Mouse (Mus musculus) C2C12 (cell line): ENCODE data around the gene Sdr39u1.

Source experiments
- CEBPB ChIP-seq: IDR thresholded peaks from one replicate; pipeline ENCODE4 v1.6.1; 2011; ENCODE audit warnings: low read depth, mild to moderate bottlenecking, control low read depth, moderate library complexity
- CTCF ChIP-seq: IDR thresholded peaks from one replicate; pipeline ENCODE4 v1.5.1; 2011; ENCODE audit not compliant: control insufficient read depth, insufficient read depth, insufficient read length
- FOSL1 ChIP-seq: IDR thresholded peaks from one replicate; pipeline ENCODE4 v1.8.0; 2011; ENCODE audit warnings: mild to moderate bottlenecking, low read length; ENCODE audit not compliant: poor library complexity, insufficient read depth, severe bottlenecking
- MAX ChIP-seq: IDR thresholded peaks from one replicate; pipeline ENCODE4 v1.6.1; 2011; ENCODE audit warnings: mild to moderate bottlenecking, control low read depth
- MYOD1 ChIP-seq: IDR thresholded peaks from one replicate; pipeline ENCODE4 v1.6.1; 2011; ENCODE audit warnings: low read depth; ENCODE audit not compliant: control insufficient read depth, insufficient read length
- USF1 ChIP-seq: IDR thresholded peaks from one replicate; pipeline ENCODE4 v1.6.1; 2011; ENCODE audit warnings: low read depth, mild to moderate bottlenecking, control low read depth, moderate library complexity

- TF ChIP-seq CTCF (no peak), MAX (no peak), CEBPB (no peak), USF1 (no peak), MYOD1 (no peak), FOSL1 (no peak)
These were observed 28.1 kb downstream of the Sdr39u1 start for GRCm38 (mm10) chr14:55872039-55872438.
